In genomic region chr4:152008622-152009075, GRCm38 (mm10) we compare ENCODE assay signal across 8 mouse cellular contexts. TPM values are rescaled to one million over a fixed set of nuclear protein-coding genes. Genes with fewer than 3 reads are reported as not detected.
DNase-seq lines count a peak whose midpoint lies in the region; ATAC-seq and TF ChIP-seq lines count a peak whose summit lies in the region.

Klhl21 (plus strand) TSS chr4:152008803.

- peak within 1 kb of the TSS; percentile 81 for H3K4me3 ChIP-seq in bone marrow, adult 2 months (replicated peaks; ENCODE audit: control insufficient read depth, low read depth, low read length)
- peak within 1 kb of the TSS; percentile 77 for H3K4me3 ChIP-seq in embryonic facial prominence, embryonic 15.5 days (replicated peaks)
- peak within 1 kb of the TSS; percentile 85 for H3K4me3 ChIP-seq in kidney, embryonic 15.5 days (replicated peaks)

- peak; percentile 87 for TF ChIP-seq POLR2A in bone marrow, adult 2 months (IDR thresholded peaks at IDR 0.05; ENCODE audit: borderline replicate concordance, control insufficient read depth, low read depth, low read length)

- H3K27ac ChIP-seq in bone marrow, adult 2 months (ENCODE audit: control insufficient read depth, insufficient read depth, low read depth, low read length, poor library complexity), result peak within 1 kb of the TSS; percentile 83
- peak within 1 kb of the TSS; percentile 96 for H3K27ac ChIP-seq in embryonic facial prominence, embryonic 15.5 days (replicated peaks)
- H3K27ac ChIP-seq in kidney, embryonic 15.5 days, result peak within 1 kb of the TSS; percentile 91

- peaks cover 16% of the 10 kb centered on the region for H3K36me3 ChIP-seq in embryonic facial prominence, embryonic 15.5 days
- peaks cover 16% of the 10 kb centered on the region for H3K36me3 ChIP-seq in kidney, embryonic 15.5 days

- peak within 1 kb of the TSS; percentile 95 for H3K4me2 ChIP-seq in embryonic facial prominence, embryonic 15.5 days (replicated peaks)
- H3K4me2 ChIP-seq in kidney, embryonic 15.5 days, result peak within 1 kb of the TSS; percentile 94

- H3K27me3 ChIP-seq in embryonic facial prominence, embryonic 15.5 days, result no peaks in the 10 kb centered on the region
- no peaks in the 10 kb centered on the region for H3K27me3 ChIP-seq in kidney, embryonic 15.5 days

- under 1% methylated on average over 45 of the region's 45 CpGs for WGBS in bone marrow, adult 2 months
- under 1% methylated on average over 45 of the region's 45 CpGs for WGBS in embryonic facial prominence, embryonic 15.5 days
- WGBS in kidney, embryonic 15.5 days, result under 1% methylated on average over 45 of the region's 45 CpGs

- no peaks in the 10 kb centered on the region for H3K4me1 ChIP-seq in bone marrow, adult 2 months (ENCODE audit: control insufficient read depth, insufficient read depth, low read length)
- peaks cover 42% of the 10 kb centered on the region for H3K4me1 ChIP-seq in embryonic facial prominence, embryonic 15.5 days
- peaks cover 55% of the 10 kb centered on the region for H3K4me1 ChIP-seq in kidney, embryonic 15.5 days

- peak within 1 kb of the TSS; percentile 49 for H3K9ac ChIP-seq in embryonic facial prominence, embryonic 15.5 days
- H3K9ac ChIP-seq in kidney, embryonic 15.5 days, result peak within 1 kb of the TSS; percentile 67

- no peaks in the 10 kb centered on the region for H3K9me3 ChIP-seq in embryonic facial prominence, embryonic 15.5 days (replicated peaks)
- H3K9me3 ChIP-seq in kidney, embryonic 15.5 days (replicated peaks), result no peaks in the 10 kb centered on the region

- DNase-seq in 416B (ENCODE audit: low read depth), result peak; percentile 95
- DNase-seq in heart, adult 9 months (ENCODE audit: low spot score in 2 of 2), result peak; percentile 96 to 97
- DNase-seq in liver, result peak; percentile 95
- DNase-seq in spleen, postnatal 4 days (ENCODE audit: low spot score in 2 of 2), result peak; percentile 90 to 94

- no peak for TF ChIP-seq CTCF in bone marrow, adult 2 months (IDR thresholded peaks at IDR 0.05; ENCODE audit: control insufficient read depth, insufficient read depth, low read length)

- peak; percentile 90 for ATAC-seq in embryonic facial prominence, embryonic 15.5 days (ENCODE audit: insufficient number of reproducible peaks, low FRiP score, low TSS enrichment, low read depth)
- ATAC-seq in kidney, embryonic 15.5 days (replicated peaks; ENCODE audit: low FRiP score), result peak; percentile 91
- ATAC-seq in monocyte, adult 5-6 weeks (replicated peaks; ENCODE audit: insufficient number of reproducible peaks, low FRiP score, low TSS enrichment, poor library complexity, severe bottlenecking), result peak; percentile 89

RNA-seq across cellular contexts. Expression of gene Klhl21, which starts in this region (rescaled TPM):
- polyA plus RNA-seq in bone marrow, adult 2 months (2011; ENCODE audit: insufficient read depth, insufficient read length, low replicate concordance, missing spikeins), result 3.5 and 6.6 TPM in 2 replicates
- 18.8 TPM in 2 replicates for polyA plus RNA-seq in embryonic facial prominence, embryonic 15.5 days (2015; fragmentation: Nextera tagmentation; extraction: Ambion mirVana)
- polyA plus RNA-seq in kidney, embryonic 15.5 days (2015; fragmentation: Nextera tagmentation; extraction: Ambion mirVana), result 11.7 and 12.5 TPM in 2 replicates
- 7.1 to 11.1 TPM (median 9.6 TPM) in 3 replicates for total RNA-seq in monocyte, adult 5-6 weeks (2017)

Comparison
In these comparisons a context has a peak if more than half of its experiments do, and no peak if none do; other contexts are left out.
1. Peak in every context shown above with its lines: DNase-seq, ATAC-seq, H3K4me3 ChIP-seq and H3K27ac ChIP-seq.